In genomic region chr1:137074787-137075186, GRCm38 (mm10) we compare ENCODE assay signal across 8 mouse cellular contexts.
DNase-seq lines count a peak whose midpoint lies in the region; ATAC-seq and TF ChIP-seq lines count a peak whose summit lies in the region.

No protein-coding gene starts in this region.

- H3K4me1 ChIP-seq in heart, embryonic 15.5 days (replicated peaks), result peaks cover 4% of the 10 kb centered on the region

- WGBS in heart, embryonic 15.5 days, result 14% methylated on average over 9 of the region's 9 CpGs

- no peak for ATAC-seq in heart, embryonic 15.5 days (replicated peaks; ENCODE audit: insufficient number of reproducible peaks, insufficient read depth, low FRiP score, low read depth)

- H3K36me3 ChIP-seq in heart, embryonic 15.5 days, result no peaks in the 10 kb centered on the region

- H3K27me3 ChIP-seq in heart, embryonic 15.5 days, result no peaks in the 10 kb centered on the region

- no peak overlapping the region for H3K27ac ChIP-seq in heart, embryonic 15.5 days
- H3K27ac ChIP-seq in left cerebral cortex, adult 2 months, result peak overlapping the region; percentile 25; the same call in 1 of the 2 replicates

- no peak overlapping the region for H3K4me3 ChIP-seq in heart, embryonic 15.5 days
- H3K4me3 ChIP-seq in left cerebral cortex, adult 2 months, result 0 out of 2 replicates have a peak overlapping the region, but pooled peaks have one; percentile 1

- H3K4me2 ChIP-seq in heart, embryonic 15.5 days, result peak overlapping the region; percentile 33; the same call in 1 of the 2 replicates

- TF ChIP-seq CTCF in left cerebral cortex, adult 2 months (IDR thresholded peaks at IDR 0.05), result no peak

- no peak overlapping the region for H3K9ac ChIP-seq in heart, embryonic 15.5 days

- DNase-seq in heart, adult 18-20 months, result no peak
- DNase-seq in Muller cell, postnatal 12 days (ENCODE audit: inconsistent ontology term), result peak; percentile 24
- peak; percentile 29 to 35 for DNase-seq in frontal cortex, postnatal 14 days (ENCODE audit: low spot score in 2 of 2)
- peak; percentile 35 to 44 for DNase-seq in left cerebral cortex, adult 2 months (ENCODE audit: extremely low spot score in 1 of 2, low spot score in 2 of 2)
- peak; percentile 60 to 66 for DNase-seq in right cerebral cortex, adult 2 months (ENCODE audit: low spot score in 2 of 2)
- DNase-seq in ovary, postnatal 14 days (ENCODE audit: low spot score), result no peak
- no peak for DNase-seq in cerebellum, adult 11 months

- intact Hi-C loops in left cerebral cortex, adult 2 months (cut with DNase I), result no loop called here

- H3K9me3 ChIP-seq in heart, embryonic 15.5 days (replicated peaks), result no peaks in the 10 kb centered on the region

Comparison
In these comparisons a context has a peak if more than half of its experiments do, and no peak if none do; other contexts are left out.
1. DNase-seq: peak in Muller cell, postnatal 12 days (single experiment), frontal cortex, postnatal 14 days (2 of 2), left cerebral cortex, adult 2 months (2 of 2) and right cerebral cortex, adult 2 months (2 of 2); none in heart, adult 18-20 months (0 of 2), ovary, postnatal 14 days (single experiment) and cerebellum, adult 11 months (single experiment).